Mouse (Mus musculus) forebrain, embryonic 10.5 days (tissue): Measurements from ENCODE around the gene Lzic. TPM values are rescaled to one million over a fixed set of nuclear protein-coding genes. Genes with fewer than 3 reads are reported as not detected.
A peak's percentile ranks its signal among the peaks of the same experiment; 100 is the strongest.
"Not testable (repeated sequence)": the region's sequence is repeated elsewhere in the genome, so short reads cannot be mapped to it uniquely, and the experiment has no call there.

Experiments used
- DNase-seq: peaks from one replicate; pipeline ENCODE4 v3.0.0-alpha.2; 2017; ENCODE audit warnings: low spot score; ENCODE audit errors: extremely low spot score
- H3K27ac ChIP-seq: fragments of 300-500 bp; sonication (generic); 2 replicates; pipeline ENCODE4 v1.5.1; 2016; ENCODE audit warnings: mild to moderate bottlenecking
- H3K27me3 ChIP-seq: fragments of 300-500 bp; sonication (generic); 2 replicates; pipeline ENCODE4 v1.6.1; 2016; ENCODE audit warnings: mild to moderate bottlenecking; ENCODE audit not compliant: poor library complexity, severe bottlenecking
- H3K36me3 ChIP-seq: fragments of 300-500 bp; sonication (generic); replicated peaks from 2 replicates; pipeline ENCODE4 v1.6.1; 2016; ENCODE audit warnings: mild to moderate bottlenecking, moderate library complexity
- H3K4me1 ChIP-seq: fragments of 300-500 bp; sonication (generic); 2 replicates; pipeline ENCODE4 v1.6.1; 2016
- H3K4me3 ChIP-seq: fragments of 300-500 bp; sonication (generic); 2 replicates; pipeline ENCODE4 v1.5.1; 2016; ENCODE audit warnings: mild to moderate bottlenecking, moderate library complexity
- H3K9me3 ChIP-seq: fragments of 300-500 bp; sonication (generic); 2 replicates; pipeline ENCODE4 v1.6.1; 2016; ENCODE audit warnings: mild to moderate bottlenecking, moderate library complexity
- WGBS: fragments of 180-500 bp; shearing (Covaris S2); methylation state at CpG from one replicate; pipeline ENCODE4 v1.1.7; 2016; 5-methylcytosine and 5-hydroxymethylcytosine counted together
- polyA plus RNA-seq: library from polyadenylated mRNA; unstranded; fragments of >200 nt; fragmentation: Nextera tagmentation; extraction: Ambion mirVana; gene quantifications from 2 replicates; pipeline ENCODE4 v1.2.1, GENCODE M21; 2016

Lzic gene
- polyA plus RNA-seq, 1 experiment from 2014 or later = 51.8 TPM

DNA sequence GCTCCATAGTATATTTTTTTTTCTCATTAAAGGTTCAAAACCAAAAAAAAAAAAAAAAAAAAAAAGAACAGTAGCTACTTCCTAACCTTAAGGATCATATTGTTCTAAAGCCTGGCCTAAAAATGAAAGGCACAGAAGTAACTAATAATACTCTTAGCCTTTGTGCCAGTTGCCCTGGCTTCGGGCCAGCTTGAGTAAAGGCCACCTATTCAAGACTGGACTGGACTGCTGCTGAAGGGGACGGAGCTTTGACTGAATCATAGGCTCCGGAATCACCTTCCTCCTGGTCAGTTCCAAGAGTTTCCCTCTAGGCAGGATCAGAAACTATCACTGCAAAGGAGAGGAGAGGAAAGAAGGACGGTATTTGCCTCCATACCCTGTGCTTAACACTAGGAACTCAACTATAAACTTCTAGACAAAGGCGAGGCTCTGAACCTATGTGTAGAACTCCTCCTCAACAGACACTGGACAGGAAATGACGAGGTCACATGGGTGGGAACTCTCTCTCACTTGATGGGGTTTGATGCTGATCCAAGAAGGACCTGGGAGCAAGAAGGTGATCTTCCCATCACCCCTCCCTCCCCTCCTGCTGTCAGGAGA is 27.1 kb upstream of the Lzic start:
- Histone ChIP-seq H3K4me3 (no peak overlapping the region), H3K27ac (no peak overlapping the region), H3K27me3 (no peaks in the 10 kb centered on the region), H3K4me1 (no peaks in the 10 kb centered on the region), H3K9me3 (no peaks in the 10 kb centered on the region), H3K36me3 (no peaks in the 10 kb centered on the region)
- WGBS = 90% methylated on average over 6 of the region's 6 CpGs
- DNase-seq = no peak

DNA sequence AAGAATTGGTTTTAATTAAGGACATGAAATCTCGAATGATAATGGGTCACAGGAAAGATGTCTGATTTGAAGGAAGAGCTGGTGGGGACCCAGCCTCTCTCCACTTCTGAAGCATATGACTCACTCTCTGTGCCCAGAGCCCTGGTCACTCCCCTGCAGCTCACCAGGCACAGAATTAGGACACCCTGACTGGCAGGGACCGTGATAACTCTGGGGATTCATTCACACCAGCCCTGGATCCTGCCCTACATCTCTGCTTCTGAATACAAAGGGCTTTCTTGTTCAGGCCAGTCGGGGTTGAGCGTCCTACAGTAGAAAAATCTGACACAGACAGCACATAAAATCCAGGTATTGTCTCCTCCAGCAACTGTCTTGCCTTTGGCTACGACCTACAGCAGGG is 26.5 kb upstream of the Lzic start:
- no peak for DNase-seq
- H3K4me3 ChIP-seq = no peak overlapping the region
- H3K27ac ChIP-seq = no peak overlapping the region
- no peaks in the 10 kb centered on the region for H3K4me1 ChIP-seq
- no peaks in the 10 kb centered on the region for H3K9me3 ChIP-seq
- no peaks in the 10 kb centered on the region for H3K36me3 ChIP-seq
- WGBS = 60% methylated on average over 5 of the region's 5 CpGs
- H3K27me3 ChIP-seq = no peaks in the 10 kb centered on the region

DNA sequence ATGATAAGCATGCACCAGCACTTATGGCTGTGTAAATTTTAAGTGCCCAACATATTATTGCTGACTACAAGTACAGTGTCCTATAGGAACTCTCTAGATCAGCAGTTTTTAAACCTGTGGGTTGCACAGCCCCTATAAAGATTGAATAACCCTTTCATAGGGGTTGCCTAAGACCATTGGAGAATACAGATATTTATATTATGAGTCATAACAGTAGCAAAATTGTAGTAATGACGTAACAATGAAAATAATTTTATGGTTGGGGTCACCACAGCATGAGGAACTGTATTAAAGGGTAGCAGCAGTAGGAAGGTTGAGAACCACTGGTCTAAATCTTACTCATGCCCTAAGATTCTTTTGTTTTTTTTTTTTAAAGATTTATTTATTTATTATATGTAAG is 25.6 kb upstream of the Lzic start:
- Histone ChIP-seq H3K36me3 (no peaks in the 10 kb centered on the region), H3K4me3 (no peak overlapping the region), H3K27ac (no peak overlapping the region), H3K4me1 (no peaks in the 10 kb centered on the region), H3K27me3 (no peaks in the 10 kb centered on the region), H3K9me3 (no peaks in the 10 kb centered on the region)
- WGBS = 93% methylated on average over 1 of the region's 1 CpGs
- no peak for DNase-seq

DNA sequence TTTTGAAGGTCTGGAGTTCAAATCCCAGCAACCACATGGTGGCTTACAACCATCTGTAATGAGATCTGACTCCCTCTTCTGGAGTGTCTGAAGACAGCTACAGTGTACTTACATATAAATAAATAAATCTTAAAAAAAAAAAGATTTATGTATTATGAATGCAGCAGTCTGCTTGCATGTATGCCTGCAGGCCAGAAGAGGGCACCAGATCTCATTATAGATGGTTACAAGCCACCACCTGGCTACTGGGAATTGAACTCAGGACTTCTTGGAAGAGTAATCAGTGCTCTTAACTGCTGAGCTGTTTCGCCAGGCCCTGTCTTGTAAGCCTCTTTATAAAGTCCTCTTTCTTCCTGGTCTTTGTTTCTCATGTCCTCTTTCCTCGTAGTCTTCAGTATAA is 24.6 kb upstream of the Lzic start:
- not testable (repeated sequence) for H3K4me3 ChIP-seq, H3K36me3 ChIP-seq, H3K27me3 ChIP-seq, DNase-seq, H3K27ac ChIP-seq, H3K4me1 ChIP-seq, H3K9me3 ChIP-seq
- WGBS = 91% methylated on average over 2 of the region's 2 CpGs

DNA sequence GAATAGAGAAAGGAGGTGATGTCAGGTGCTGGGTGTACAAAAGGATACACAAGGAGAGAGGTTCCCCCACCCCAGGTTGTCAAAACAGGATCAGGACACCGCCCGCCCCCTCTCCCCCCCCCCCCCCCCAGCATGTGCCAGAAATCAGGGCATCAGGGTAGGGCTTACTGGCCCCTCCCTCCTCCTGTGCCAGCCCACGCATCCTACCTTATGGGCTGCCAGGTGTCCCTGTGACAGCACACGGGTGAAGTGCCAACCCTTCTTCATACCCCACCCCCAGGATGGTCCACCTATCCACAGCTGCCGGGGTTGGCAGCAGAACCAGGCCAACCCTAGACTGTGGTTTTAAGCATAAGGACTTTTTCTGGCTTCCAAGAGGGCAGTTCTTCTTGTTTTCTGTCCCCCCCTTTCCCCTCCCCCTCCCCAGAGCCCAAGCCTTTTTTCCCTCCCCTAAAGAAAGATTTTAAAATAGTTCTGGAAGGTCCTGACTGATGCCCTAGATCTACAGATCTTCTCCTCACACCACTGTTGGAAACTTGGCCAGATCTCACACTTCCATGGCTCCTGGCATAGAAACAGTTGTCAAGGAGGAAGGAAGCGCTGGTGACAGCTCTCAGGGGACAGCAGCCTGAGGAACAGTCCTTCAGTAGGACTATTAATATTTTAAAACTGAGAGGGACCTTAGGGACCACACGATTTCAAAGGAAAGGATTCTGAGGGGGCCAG is 23.3 kb upstream of the Lzic start:
- no peaks in the 10 kb centered on the region for H3K27me3 ChIP-seq
- 77% methylated on average over 7 of the region's 7 CpGs for WGBS
- H3K36me3 ChIP-seq = no peaks in the 10 kb centered on the region
- DNase-seq = no peak
- no peaks in the 10 kb centered on the region for H3K4me1 ChIP-seq
- no peaks in the 10 kb centered on the region for H3K9me3 ChIP-seq
- no peak overlapping the region for H3K27ac ChIP-seq
- H3K4me3 ChIP-seq = no peak overlapping the region

DNA sequence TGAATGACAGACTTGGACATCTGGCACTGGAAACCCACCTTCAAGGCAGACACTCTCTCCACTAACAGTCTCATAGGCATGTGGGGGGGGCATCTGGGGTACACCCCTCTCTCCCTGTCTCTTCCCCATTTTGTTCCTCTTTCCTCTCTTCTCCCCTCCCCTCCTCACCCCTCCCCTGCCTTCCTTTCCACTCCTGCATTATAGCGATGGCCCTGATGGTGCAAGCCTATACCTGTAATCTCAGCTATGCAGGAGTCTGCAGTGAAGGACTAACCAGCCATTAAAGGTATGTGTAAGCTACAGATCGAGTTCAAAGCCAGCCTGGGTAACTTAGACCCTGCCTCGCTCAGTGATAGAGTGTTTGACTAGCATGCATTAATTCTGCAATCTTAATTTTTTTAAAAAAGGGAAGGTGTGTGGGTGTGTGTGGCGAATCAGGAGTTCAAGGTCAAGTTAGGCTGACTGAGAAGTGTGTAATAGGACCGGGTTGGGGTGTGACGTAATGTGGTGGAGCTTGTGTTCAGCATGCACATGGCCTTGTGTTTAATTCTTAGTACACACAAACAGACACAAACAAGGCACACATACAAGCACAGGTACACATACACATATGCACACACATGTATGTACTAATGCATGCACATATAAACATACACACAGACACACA is 22.6 kb upstream of the Lzic start:
- DNase-seq = no peak
- H3K27ac ChIP-seq = no peak overlapping the region
- 90% methylated on average over 6 of the region's 6 CpGs for WGBS

DNA sequence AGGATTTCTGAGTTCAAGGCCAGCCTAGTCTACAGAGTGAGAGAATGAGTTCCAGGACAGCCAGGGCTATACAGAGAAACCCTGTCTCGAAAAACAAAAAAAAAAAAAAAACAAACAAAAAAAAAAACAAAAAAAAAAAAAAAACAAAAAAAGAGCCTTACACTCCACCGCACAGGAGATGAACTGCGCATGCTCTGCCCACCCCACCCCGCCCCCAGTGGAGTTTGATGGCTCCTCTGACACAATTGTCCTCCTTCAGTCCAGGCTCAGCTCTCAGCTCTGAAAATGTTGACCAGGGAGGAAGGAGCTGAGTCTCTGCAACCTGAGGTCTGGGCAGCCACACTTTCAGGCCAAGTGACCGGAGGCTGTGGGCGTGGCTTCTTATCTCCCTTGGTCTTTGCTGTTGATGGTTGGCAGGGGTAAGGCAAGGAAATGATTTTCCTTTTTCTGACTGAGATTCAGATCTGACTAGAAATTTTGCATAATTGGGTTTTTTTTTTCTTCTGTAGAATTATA is 21.5 kb upstream of the Lzic start:
- H3K36me3 ChIP-seq = peaks cover 12% of the 10 kb centered on the region
- H3K4me3 ChIP-seq = no peak overlapping the region
- H3K4me1 ChIP-seq = no peaks in the 10 kb centered on the region
- H3K27ac ChIP-seq = no peak overlapping the region
- H3K27me3 ChIP-seq = no peaks in the 10 kb centered on the region
- WGBS = 86% methylated on average over 6 of the region's 6 CpGs
- DNase-seq = no peak
- no peaks in the 10 kb centered on the region for H3K9me3 ChIP-seq

More for the DNA sequence above, 22.6 kb upstream of the Lzic start:
- H3K27me3 ChIP-seq = no peaks in the 10 kb centered on the region
- no peak overlapping the region for H3K4me3 ChIP-seq
- H3K36me3 ChIP-seq = peaks cover 3% of the 10 kb centered on the region
- H3K9me3 ChIP-seq = no peaks in the 10 kb centered on the region
- H3K4me1 ChIP-seq = no peaks in the 10 kb centered on the region

DNA sequence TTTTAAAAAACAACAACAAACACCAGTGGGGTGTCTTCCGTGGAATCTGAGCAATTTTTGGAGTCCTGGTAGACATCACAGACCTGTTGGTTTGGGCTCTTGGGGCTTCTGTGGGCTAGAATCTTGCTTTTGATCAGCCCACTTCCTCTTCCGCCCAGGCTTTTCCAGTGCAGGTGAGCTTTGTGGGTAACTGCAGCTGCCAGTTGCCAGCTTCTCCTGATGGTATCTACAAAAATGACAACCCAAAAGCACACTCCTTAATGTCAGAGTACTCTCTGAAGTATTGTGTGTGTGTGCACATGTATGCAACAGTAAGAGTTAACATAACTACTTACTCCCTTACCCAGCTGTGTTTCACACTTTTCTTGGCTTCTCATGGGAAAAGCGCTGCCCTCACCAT is 15.5 kb upstream of the Lzic start:
- peaks cover 64% of the 10 kb centered on the region for H3K36me3 ChIP-seq
- no peaks in the 10 kb centered on the region for H3K9me3 ChIP-seq
- H3K4me3 ChIP-seq = no peak overlapping the region
- no peak overlapping the region for H3K27ac ChIP-seq
- H3K27me3 ChIP-seq = no peaks in the 10 kb centered on the region
- 91% methylated on average over 3 of the region's 3 CpGs for WGBS
- DNase-seq = no peak
- H3K4me1 ChIP-seq = no peaks in the 10 kb centered on the region

DNA sequence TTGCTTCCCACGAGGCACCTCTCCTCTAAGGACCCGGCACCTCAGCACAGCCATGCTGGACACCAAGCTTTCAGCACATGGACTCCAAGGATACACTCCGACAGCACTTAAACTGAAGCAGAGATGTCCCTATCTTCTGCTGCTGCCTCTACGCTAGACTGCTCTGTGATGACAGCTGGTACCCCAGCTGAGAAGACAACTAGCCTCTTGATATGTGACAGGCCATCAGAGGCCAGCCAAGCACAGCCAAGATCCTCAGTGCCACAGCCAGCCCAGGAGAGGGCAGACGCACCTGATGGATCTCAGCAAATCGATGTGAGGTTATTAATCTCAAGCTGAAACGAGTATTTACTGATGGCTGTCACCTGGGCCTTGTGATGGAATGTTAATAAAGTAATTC is 9.9 kb upstream of the Lzic start:
- peaks cover 43% of the 10 kb centered on the region for H3K36me3 ChIP-seq
- no peaks in the 10 kb centered on the region for H3K27me3 ChIP-seq
- no peak for DNase-seq
- no peak overlapping the region for H3K27ac ChIP-seq
- WGBS = 89% methylated on average over 7 of the region's 7 CpGs
- no peak overlapping the region for H3K4me3 ChIP-seq
- H3K9me3 ChIP-seq = no peaks in the 10 kb centered on the region
- H3K4me1 ChIP-seq = no peaks in the 10 kb centered on the region

DNA sequence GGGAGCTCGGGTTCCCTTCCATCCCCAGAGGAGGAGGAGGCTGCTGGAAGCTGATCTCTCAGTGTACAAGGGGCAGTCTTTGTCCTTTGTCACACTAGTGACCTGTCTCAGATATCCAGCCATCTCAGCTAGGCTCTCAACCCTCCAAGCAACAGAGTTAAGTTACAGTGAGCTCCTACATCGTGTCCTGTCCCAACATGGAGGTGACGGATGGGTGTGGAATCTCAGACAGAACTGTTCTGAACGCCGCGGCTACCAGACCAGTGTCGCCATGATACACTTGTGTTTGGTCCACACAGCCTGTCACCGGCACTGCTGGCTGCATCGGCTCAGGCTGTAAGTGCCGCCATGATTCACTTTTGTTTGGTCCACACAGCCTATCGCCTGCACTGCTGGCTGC is 8.0 kb upstream of the Lzic start, which contains the start of gene Tmem274:
Tmem274 (plus strand) TSS at position 301 of the 400 bp plus-strand sequence.
- Histone ChIP-seq H3K27ac (no peak within 1 kb of the TSS), H3K9me3 (no peaks in the 10 kb centered on the region), H3K36me3 (peaks cover 29% of the 10 kb centered on the region), H3K27me3 (no peaks in the 10 kb centered on the region), H3K4me1 (no peaks in the 10 kb centered on the region), H3K4me3 (no peak within 1 kb of the TSS)
- whole genome bisulfite sequencing = 82% methylated on average over 11 of the region's 11 CpGs
- DNase-seq = no peak

DNA sequence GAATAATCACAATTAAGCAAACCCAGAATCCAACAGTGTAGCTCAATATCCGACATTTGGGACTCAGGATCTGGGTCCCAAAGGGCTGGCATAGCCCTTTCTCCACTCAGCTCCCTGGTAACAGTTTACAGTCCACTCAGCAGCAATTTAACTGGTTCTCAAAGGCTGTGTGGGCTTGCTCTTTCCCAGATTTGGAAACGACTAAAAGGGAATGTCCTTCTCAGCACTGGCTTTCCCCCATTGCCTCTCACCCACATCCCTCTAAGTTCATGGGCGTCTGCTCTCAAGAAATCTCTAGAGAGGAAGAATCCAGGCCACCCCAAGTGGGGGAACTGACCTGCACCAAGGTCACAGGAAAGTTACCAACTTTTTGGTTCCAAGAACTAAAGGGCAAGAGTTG is 463 bp upstream of the Lzic start:
- H3K9me3 ChIP-seq = no peaks in the 10 kb centered on the region

DNA sequence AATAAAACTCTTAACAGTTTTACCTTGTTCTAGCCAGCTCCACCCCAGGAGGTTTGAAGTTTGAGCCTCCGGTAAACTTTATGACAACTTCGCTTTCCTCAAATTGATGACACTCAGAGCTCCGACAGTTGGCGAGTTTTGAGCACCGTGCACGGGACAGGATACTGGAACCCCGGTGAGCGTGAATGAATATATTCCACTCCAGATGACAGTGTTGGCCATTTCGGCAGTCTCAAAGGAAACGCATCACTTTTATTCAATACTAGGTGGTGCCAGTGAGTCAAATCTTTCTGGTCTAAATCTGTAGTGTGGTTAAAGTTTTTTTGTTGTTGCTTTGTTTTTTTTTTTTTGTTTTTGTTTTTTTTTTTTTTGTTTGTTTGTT is 787 bp downstream of the Lzic start:
- DNase-seq = peak; percentile 27
- peak overlapping the region; percentile 91 for H3K27ac ChIP-seq
- no peaks in the 10 kb centered on the region for H3K27me3 ChIP-seq

More for the DNA sequence above, 463 bp upstream of the Lzic start:
- no peak for DNase-seq
- Histone ChIP-seq H3K27ac (peak overlapping the region; percentile 91), H3K4me1 (peaks cover 26% of the 10 kb centered on the region), H3K4me3 (peak overlapping the region; percentile 84), H3K36me3 (peaks cover 31% of the 10 kb centered on the region), H3K27me3 (no peaks in the 10 kb centered on the region)
- 62% methylated on average over 3 of the region's 3 CpGs for WGBS

DNA sequence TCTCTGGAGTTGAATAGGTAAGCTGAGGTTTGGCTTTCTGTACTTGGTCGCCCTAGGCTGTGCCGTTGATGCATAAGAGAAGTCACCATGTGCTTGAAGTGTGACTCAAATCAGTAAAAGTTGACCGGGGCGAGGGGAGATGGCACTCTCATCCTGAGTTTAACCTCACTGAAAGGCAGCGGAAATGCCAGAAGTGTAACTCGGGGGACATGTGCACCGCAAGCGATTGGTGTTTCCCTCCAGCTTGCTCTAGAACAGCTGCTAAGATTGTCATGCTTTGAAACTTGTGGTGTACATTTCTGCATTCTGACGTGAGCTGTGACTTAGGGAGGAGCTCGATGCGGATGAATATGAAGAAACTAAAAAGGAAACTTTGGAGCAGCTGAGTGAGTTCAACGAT is 2.7 kb downstream of the Lzic start:
- H3K4me3 ChIP-seq = no peak overlapping the region
- no peaks in the 10 kb centered on the region for H3K9me3 ChIP-seq
- no peak for DNase-seq
- peaks cover 61% of the 10 kb centered on the region for H3K36me3 ChIP-seq
- no peak overlapping the region for H3K27ac ChIP-seq
- 93% methylated on average over 12 of the region's 12 CpGs for WGBS
- H3K4me1 ChIP-seq = peaks cover 26% of the 10 kb centered on the region
- no peaks in the 10 kb centered on the region for H3K27me3 ChIP-seq

More for the DNA sequence above, 787 bp downstream of the Lzic start:
- Histone ChIP-seq H3K4me1 (peaks cover 26% of the 10 kb centered on the region), H3K4me3 (peak overlapping the region; percentile 84), H3K36me3 (peaks cover 42% of the 10 kb centered on the region), H3K9me3 (no peaks in the 10 kb centered on the region)
- WGBS = 2% methylated on average over 10 of the region's 10 CpGs
